Mouse (Mus musculus): Measurements from ENCODE around the gene Creg1. TPM values are rescaled to one million over a fixed set of nuclear protein-coding genes. Genes with fewer than 3 reads are reported as not detected.

Gene Creg1
- polyA plus RNA-seq (2014; fragmentation: Nextera tagmentation; extraction: Ambion mirVana): 93.5 and 95.7 TPM in 2 replicates

- peak; percentile 95 for ATAC-seq (ENCODE audit: insufficient number of reproducible peaks, insufficient read depth, low FRiP score, low read depth)
- H3K9me3 ChIP-seq (ENCODE audit: control insufficient read depth, low read length): no peaks in the 10 kb centered on the region
Measured at GRCm38 (mm10) chr1:165763635-165764372, at the start of gene Creg1. Gene Creg1, plus strand, starts transcription at chr1:165763746.

DNA sequence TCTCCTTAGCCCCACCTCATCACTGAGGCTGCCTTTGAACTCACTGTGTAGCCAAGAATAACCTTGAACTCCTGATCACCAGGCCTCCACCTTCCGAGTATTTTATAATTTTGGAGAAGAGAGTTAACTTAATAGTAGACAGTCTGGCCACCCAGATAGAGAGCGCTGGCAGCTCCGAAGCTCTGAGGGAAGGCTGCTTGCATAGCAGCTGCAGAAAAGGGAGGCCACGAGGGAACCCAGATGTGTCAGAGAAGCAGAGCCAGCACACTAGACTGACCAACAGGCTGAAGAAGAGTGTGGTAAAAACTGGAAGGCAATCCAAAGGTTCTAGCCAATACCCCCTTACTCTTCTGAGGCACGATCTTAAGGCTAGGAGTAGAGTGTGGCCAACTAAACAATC, 49.7 kb upstream of the Creg1 start:
- no peaks in the 10 kb centered on the region for H3K9me3 ChIP-seq (ENCODE audit: control insufficient read depth, low read length)
- 65% methylated on average over 5 of the region's 5 CpGs for WGBS
- H3K4me2 ChIP-seq (ENCODE audit: low read length): no peak overlapping the region
- H3K9ac ChIP-seq (ENCODE audit: low read length): no peak overlapping the region
- no peak overlapping the region for H3K4me3 ChIP-seq (ENCODE audit: control insufficient read depth in 1 of 2, insufficient read depth in 1 of 2, low read depth in 1 of 2, low read length in 2 of 2)
- H3K36me3 ChIP-seq (ENCODE audit: control insufficient read depth, insufficient read depth, low read length): no peaks in the 10 kb centered on the region
- H3K27me3 ChIP-seq (ENCODE audit: control insufficient read depth, insufficient read depth, low read length): no peaks in the 10 kb centered on the region
- H3K27ac ChIP-seq (replicated peaks in 1 of 2; ENCODE audit: control insufficient read depth in 1 of 2, insufficient read depth in 1 of 2, low read depth in 2 of 2, low read length in 2 of 2): no peak overlapping the region
- peaks cover 22 to 30% of the 10 kb centered on the region in 2 experiments for H3K4me1 ChIP-seq (ENCODE audit: control insufficient read depth in 2 of 2, insufficient read depth in 2 of 2, low read length in 2 of 2)
- no peak for ATAC-seq (ENCODE audit: insufficient number of reproducible peaks, insufficient read depth, low FRiP score, low read depth)

More at GRCm38 (mm10) chr1:165763635-165764372, at the start of gene Creg1:
- peaks cover 5 to 13% of the 10 kb centered on the region in 2 experiments for H3K4me1 ChIP-seq (ENCODE audit: control insufficient read depth in 2 of 2, insufficient read depth in 2 of 2, low read length in 2 of 2)
- H3K4me2 ChIP-seq (ENCODE audit: low read length): peak within 1 kb of the TSS; percentile 94
- under 1% methylated on average over 57 of the region's 57 CpGs for WGBS
- H3K4me3 ChIP-seq (ENCODE audit: control insufficient read depth in 1 of 2, insufficient read depth in 1 of 2, low read depth in 1 of 2, low read length in 2 of 2): peak within 1 kb of the TSS; percentile 64 to 90
- H3K27ac ChIP-seq (replicated peaks in 1 of 2; ENCODE audit: control insufficient read depth in 1 of 2, insufficient read depth in 1 of 2, low read depth in 2 of 2, low read length in 2 of 2): peak within 1 kb of the TSS; percentile 61 to 65; a peak in 3 of 4 replicates
- H3K36me3 ChIP-seq (ENCODE audit: control insufficient read depth, insufficient read depth, low read length): no peaks in the 10 kb centered on the region
- H3K27me3 ChIP-seq (ENCODE audit: control insufficient read depth, insufficient read depth, low read length): no peaks in the 10 kb centered on the region
- H3K9ac ChIP-seq (ENCODE audit: low read length): peak within 1 kb of the TSS; percentile 77

GRCm38 (mm10) chr1:165716426-165716825, 47.1 kb upstream of the Creg1 start:
- WGBS: 88% methylated on average over 4 of the region's 4 CpGs
- H3K27ac ChIP-seq (replicated peaks in 1 of 2; ENCODE audit: control insufficient read depth in 1 of 2, insufficient read depth in 1 of 2, low read depth in 2 of 2, low read length in 2 of 2): no peak overlapping the region
- no peak for ATAC-seq (ENCODE audit: insufficient number of reproducible peaks, insufficient read depth, low FRiP score, low read depth)

GRCm38 (mm10) chr1:165717711-165718542, 45.6 kb upstream of the Creg1 start:
- Histone ChIP-seq H3K27ac (replicated peaks in 1 of 2; ENCODE audit: control insufficient read depth in 1 of 2, insufficient read depth in 1 of 2, low read depth in 2 of 2, low read length in 2 of 2) (peak overlapping the region; percentile 82 to 85), H3K4me2 (ENCODE audit: low read length) (peak overlapping the region; percentile 59), H3K9ac (ENCODE audit: low read length) (peak overlapping the region; percentile 35), H3K27me3 (ENCODE audit: control insufficient read depth, insufficient read depth, low read length) (no peaks in the 10 kb centered on the region), H3K36me3 (ENCODE audit: control insufficient read depth, insufficient read depth, low read length) (no peaks in the 10 kb centered on the region), H3K4me1 (ENCODE audit: control insufficient read depth in 2 of 2, insufficient read depth in 2 of 2, low read length in 2 of 2) (peaks cover 16 to 22% of the 10 kb centered on the region in 2 experiments), H3K4me3 (ENCODE audit: control insufficient read depth in 1 of 2, insufficient read depth in 1 of 2, low read depth in 1 of 2, low read length in 2 of 2) (peak overlapping the region; percentile 11 to 23; a peak in 3 of 4 replicates), H3K9me3 (ENCODE audit: control insufficient read depth, low read length) (no peaks in the 10 kb centered on the region)
- ATAC-seq (ENCODE audit: insufficient number of reproducible peaks, insufficient read depth, low FRiP score, low read depth): peak; percentile 73
- 22% methylated on average over 11 of the region's 11 CpGs for WGBS

More at GRCm38 (mm10) chr1:165716426-165716825, 47.1 kb upstream of the Creg1 start:
- H3K4me1 ChIP-seq (ENCODE audit: control insufficient read depth in 2 of 2, insufficient read depth in 2 of 2, low read length in 2 of 2): peaks cover 16 to 22% of the 10 kb centered on the region in 2 experiments
- H3K36me3 ChIP-seq (ENCODE audit: control insufficient read depth, insufficient read depth, low read length): no peaks in the 10 kb centered on the region
- no peak overlapping the region for H3K4me3 ChIP-seq (ENCODE audit: control insufficient read depth in 1 of 2, insufficient read depth in 1 of 2, low read depth in 1 of 2, low read length in 2 of 2)
- H3K9me3 ChIP-seq (ENCODE audit: control insufficient read depth, low read length): no peaks in the 10 kb centered on the region
- no peak overlapping the region for H3K9ac ChIP-seq (ENCODE audit: low read length)
- H3K27me3 ChIP-seq (ENCODE audit: control insufficient read depth, insufficient read depth, low read length): no peaks in the 10 kb centered on the region
- H3K4me2 ChIP-seq (ENCODE audit: low read length): no peak overlapping the region

DNA sequence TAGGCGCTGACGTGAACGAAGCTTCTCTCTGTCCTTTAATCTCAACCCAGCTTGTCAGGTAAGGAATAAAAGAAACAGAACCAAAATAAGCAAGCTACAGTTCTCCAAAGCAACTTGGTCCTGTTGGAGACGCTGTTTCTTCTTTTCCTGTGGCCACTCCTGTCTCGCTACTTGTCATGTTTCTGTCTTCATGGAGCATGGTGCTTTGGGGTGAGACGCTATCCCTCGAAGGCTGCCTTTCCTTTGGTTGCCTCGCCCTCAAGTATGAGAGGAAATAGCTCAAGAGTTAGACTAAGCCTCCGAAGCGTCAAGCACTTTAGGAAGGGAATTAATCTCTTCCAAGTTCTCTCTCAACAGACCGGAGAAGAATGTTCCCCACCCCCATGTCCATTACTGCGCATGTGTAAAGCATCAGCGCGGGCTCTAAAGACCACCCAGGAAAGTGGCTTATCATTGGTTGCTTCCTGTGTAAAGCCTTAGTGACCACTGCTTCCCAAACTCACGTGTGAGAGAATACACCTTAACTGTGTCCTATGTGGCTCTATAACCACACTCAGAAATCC, 44.9 kb upstream of the Creg1 start:
- peak overlapping the region; percentile 35 for H3K9ac ChIP-seq (ENCODE audit: low read length)
- H3K4me2 ChIP-seq (ENCODE audit: low read length): peak overlapping the region; percentile 59
- peak overlapping the region; percentile 11 to 23 for H3K4me3 ChIP-seq (ENCODE audit: control insufficient read depth in 1 of 2, insufficient read depth in 1 of 2, low read depth in 1 of 2, low read length in 2 of 2)
- no peaks in the 10 kb centered on the region for H3K9me3 ChIP-seq (ENCODE audit: control insufficient read depth, low read length)
- H3K4me1 ChIP-seq (ENCODE audit: control insufficient read depth in 2 of 2, insufficient read depth in 2 of 2, low read length in 2 of 2): peaks cover 16 to 18% of the 10 kb centered on the region in 2 experiments
- WGBS: 22% methylated on average over 15 of the region's 15 CpGs
- H3K36me3 ChIP-seq (ENCODE audit: control insufficient read depth, insufficient read depth, low read length): no peaks in the 10 kb centered on the region
- H3K27me3 ChIP-seq (ENCODE audit: control insufficient read depth, insufficient read depth, low read length): no peaks in the 10 kb centered on the region
- peak overlapping the region; percentile 82 to 85 for H3K27ac ChIP-seq (replicated peaks in 1 of 2; ENCODE audit: control insufficient read depth in 1 of 2, insufficient read depth in 1 of 2, low read depth in 2 of 2, low read length in 2 of 2)
- no peak for ATAC-seq (ENCODE audit: insufficient number of reproducible peaks, insufficient read depth, low FRiP score, low read depth)

GRCm38 (mm10) chr1:165722531-165723123, 40.9 kb upstream of the Creg1 start:
- 79% methylated on average over 9 of the region's 9 CpGs for WGBS

More at GRCm38 (mm10) chr1:165722531-165723123, 40.9 kb upstream of the Creg1 start:
- no peak for ATAC-seq (ENCODE audit: insufficient number of reproducible peaks, insufficient read depth, low FRiP score, low read depth)
- H3K36me3 ChIP-seq (ENCODE audit: control insufficient read depth, insufficient read depth, low read length): no peaks in the 10 kb centered on the region
- H3K27me3 ChIP-seq (ENCODE audit: control insufficient read depth, insufficient read depth, low read length): no peaks in the 10 kb centered on the region
- no peak overlapping the region for H3K4me3 ChIP-seq (ENCODE audit: control insufficient read depth in 1 of 2, insufficient read depth in 1 of 2, low read depth in 1 of 2, low read length in 2 of 2)
- H3K9me3 ChIP-seq (ENCODE audit: control insufficient read depth, low read length): no peaks in the 10 kb centered on the region
- no peak overlapping the region for H3K27ac ChIP-seq (replicated peaks in 1 of 2; ENCODE audit: control insufficient read depth in 1 of 2, insufficient read depth in 1 of 2, low read depth in 2 of 2, low read length in 2 of 2)
- H3K4me1 ChIP-seq (ENCODE audit: control insufficient read depth in 2 of 2, insufficient read depth in 2 of 2, low read length in 2 of 2): peaks cover 11 to 21% of the 10 kb centered on the region in 2 experiments
- H3K9ac ChIP-seq (ENCODE audit: low read length): no peak overlapping the region
- H3K4me2 ChIP-seq (ENCODE audit: low read length): no peak overlapping the region
